Mouse (Mus musculus) neural tube, embryonic 12.5 days (tissue): ENCODE results near the gene Cabp4. TPM values are rescaled to one million over a fixed set of nuclear protein-coding genes. Genes with fewer than 3 reads are reported as not detected.

ENCODE experiments used
- ATAC-seq: fragments of 200-750 bp; cut with Nextera tagmentation; 2 replicates; pipeline ENCODE4 v1.8.0; 2017; ENCODE audit warnings: low read depth, mild to moderate bottlenecking, moderate TSS enrichment, moderate library complexity; ENCODE audit not compliant: low FRiP score
- H3K27ac ChIP-seq: fragments of 300-500 bp; sonication (generic); 2 replicates; pipeline ENCODE4 v1.5.1; 2016
- H3K27me3 ChIP-seq: fragments of 300-500 bp; sonication (generic); replicated peaks from 2 replicates; pipeline ENCODE4 v1.6.1; 2016; ENCODE audit warnings: mild to moderate bottlenecking
- H3K36me3 ChIP-seq: fragments of 300-500 bp; sonication (generic); 2 replicates; pipeline ENCODE4 v1.6.1; 2016; ENCODE audit warnings: mild to moderate bottlenecking
- H3K4me1 ChIP-seq: fragments of 300-500 bp; sonication (generic); 2 replicates; pipeline ENCODE4 v1.6.1; 2016
- H3K4me2 ChIP-seq: fragments of 300-500 bp; sonication (generic); replicated peaks from 2 replicates; pipeline ENCODE4 v1.6.1; 2016; ENCODE audit warnings: mild to moderate bottlenecking
- H3K4me3 ChIP-seq: fragments of 300-500 bp; sonication (generic); 2 replicates; pipeline ENCODE4 v1.5.1; 2016
- H3K9ac ChIP-seq: fragments of 300-500 bp; sonication (generic); 2 replicates; pipeline ENCODE4 v1.6.1; 2016; ENCODE audit warnings: mild to moderate bottlenecking
- H3K9me3 ChIP-seq: fragments of 300-500 bp; sonication (generic); 2 replicates; pipeline ENCODE4 v1.6.1; 2016; ENCODE audit warnings: mild to moderate bottlenecking
- WGBS: fragments of 180-500 bp; shearing (Covaris S2); methylation state at CpG from one replicate; pipeline ENCODE4 v1.1.7; 2016; 5-methylcytosine and 5-hydroxymethylcytosine counted together
- polyA plus RNA-seq: library from polyadenylated mRNA; unstranded; fragments of >200 nt; fragmentation: Nextera tagmentation; extraction: Ambion mirVana; gene quantifications from 2 replicates; pipeline ENCODE4 v1.2.1, GENCODE M21; 2016

Gene Cabp4
- polyA plus RNA-seq, 1 experiment from 2014 or later: 0.13 TPM

DNA sequence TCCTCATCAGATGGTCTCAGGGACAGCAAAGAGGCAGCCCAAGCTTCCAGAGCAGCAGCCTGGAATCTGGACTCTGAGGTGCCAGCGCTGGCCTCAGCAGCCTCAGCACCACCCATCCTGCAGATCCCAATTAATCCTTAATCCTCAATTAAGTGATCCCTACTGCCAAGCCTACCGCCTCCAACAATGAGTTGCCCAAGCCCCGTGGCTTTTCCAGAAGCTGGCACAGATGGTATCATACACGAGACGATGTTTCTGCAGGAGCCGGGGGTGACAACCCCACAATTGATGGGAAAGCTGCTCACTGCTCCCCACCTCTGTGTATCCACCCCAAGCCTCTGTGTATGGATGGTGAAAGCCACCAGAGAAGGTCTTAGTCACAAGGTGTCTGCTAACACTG, 54.7 kb downstream of the Cabp4 start:
- H3K4me2 ChIP-seq: no peak overlapping the region
- ATAC-seq: no peak
- no peak overlapping the region for H3K27ac ChIP-seq
- H3K36me3 ChIP-seq: no peaks in the 10 kb centered on the region
- H3K4me1 ChIP-seq: no peaks in the 10 kb centered on the region
- 83% methylated on average over 6 of the region's 6 CpGs for WGBS
- no peak overlapping the region for H3K9ac ChIP-seq
- no peaks in the 10 kb centered on the region; the same call in 1 of the 2 replicates for H3K27me3 ChIP-seq
- H3K4me3 ChIP-seq: no peak overlapping the region
- no peaks in the 10 kb centered on the region for H3K9me3 ChIP-seq

GRCm38 (mm10) chr19:4088146-4088545, 55.7 kb downstream of the Cabp4 start:
- no peaks in the 10 kb centered on the region for H3K36me3 ChIP-seq
- 56% methylated on average over 5 of the region's 5 CpGs for WGBS

DNA sequence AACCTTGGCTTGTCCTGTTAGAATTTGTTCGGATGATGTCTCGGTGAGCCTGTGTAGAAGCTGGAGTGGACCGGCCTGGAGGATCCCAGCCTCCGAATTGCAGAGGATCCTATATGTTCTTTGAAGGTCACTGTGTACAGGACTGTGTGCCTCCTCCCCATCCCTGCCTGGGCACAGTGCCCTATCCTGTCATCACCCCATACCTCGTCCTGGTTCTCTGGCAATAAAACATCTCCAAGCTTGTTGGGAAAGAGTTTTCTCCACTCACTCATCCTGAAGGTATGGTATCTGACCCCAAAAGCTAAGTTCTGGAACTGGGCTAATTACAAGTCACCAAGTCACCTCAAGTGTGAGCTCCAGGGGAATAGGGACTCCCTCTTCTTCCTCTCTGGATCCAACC, 56.7 kb downstream of the Cabp4 start:
- Histone ChIP-seq H3K27ac (no peak overlapping the region), H3K27me3 (no peaks in the 10 kb centered on the region; the same call in 1 of the 2 replicates), H3K4me3 (no peak overlapping the region), H3K9me3 (no peaks in the 10 kb centered on the region), H3K4me2 (no peak overlapping the region), H3K9ac (no peak overlapping the region), H3K4me1 (no peaks in the 10 kb centered on the region), H3K36me3 (no peaks in the 10 kb centered on the region)
- no peak for ATAC-seq
- 88% methylated on average over 5 of the region's 5 CpGs for WGBS

More at GRCm38 (mm10) chr19:4088146-4088545, 55.7 kb downstream of the Cabp4 start:
- no peak overlapping the region for H3K27ac ChIP-seq
- H3K4me2 ChIP-seq: no peak overlapping the region
- no peaks in the 10 kb centered on the region for H3K4me1 ChIP-seq
- no peaks in the 10 kb centered on the region; the same call in 1 of the 2 replicates for H3K27me3 ChIP-seq
- ATAC-seq: no peak
- no peak overlapping the region for H3K9ac ChIP-seq
- H3K9me3 ChIP-seq: no peaks in the 10 kb centered on the region
- H3K4me3 ChIP-seq: no peak overlapping the region

GRCm38 (mm10) chr19:4086156-4086555, 57.7 kb downstream of the Cabp4 start:
- Histone ChIP-seq H3K4me3 (no peak overlapping the region), H3K27me3 (no peaks in the 10 kb centered on the region; the same call in 1 of the 2 replicates), H3K27ac (no peak overlapping the region), H3K36me3 (no peaks in the 10 kb centered on the region), H3K4me1 (no peaks in the 10 kb centered on the region), H3K9ac (no peak overlapping the region), H3K9me3 (no peaks in the 10 kb centered on the region), H3K4me2 (no peak overlapping the region)
- 94% methylated on average over 15 of the region's 15 CpGs for WGBS
- no peak for ATAC-seq

Other genes with a start within 250 kb of the Cabp4 start
- 19.7 and 22.0 TPM in 2 replicates for gene Tcirg1, start 236.9 kb downstream of the Cabp4 start, polyA plus RNA-seq
- 226 and 234 TPM in 2 replicates for gene Ndufs8, start 231.3 kb downstream of the Cabp4 start, polyA plus RNA-seq
- 0.84 and 0.87 TPM in 2 replicates for gene Aldh3b1, start 214.2 kb downstream of the Cabp4 start, polyA plus RNA-seq
- gene Unc93b1, start 208.8 kb downstream of the Cabp4 start, polyA plus RNA-seq: 8.4 and 11.1 TPM in 2 replicates
- not detected in 2 replicates for gene Aldh3b3, start 185.4 kb downstream of the Cabp4 start, polyA plus RNA-seq
- gene Aldh3b2, start 171.7 kb downstream of the Cabp4 start, polyA plus RNA-seq: 0.65 and 0.68 TPM in 2 replicates
- 2.8 and 3.2 TPM in 2 replicates for gene Acy3, start 157.5 kb downstream of the Cabp4 start, polyA plus RNA-seq
- not detected in 2 replicates for gene Tbx10, start 151.3 kb downstream of the Cabp4 start, polyA plus RNA-seq
- 20.6 and 22.8 TPM in 2 replicates for gene Nudt8, start 143.5 kb downstream of the Cabp4 start, polyA plus RNA-seq
- gene Gm49405, start 143.4 kb downstream of the Cabp4 start, polyA plus RNA-seq: 4.3 TPM in 2 replicates
- 4.5 and 6.0 TPM in 2 replicates for gene Doc2g, start 140.7 kb downstream of the Cabp4 start, polyA plus RNA-seq
- gene Ndufv1, start 131.2 kb downstream of the Cabp4 start, polyA plus RNA-seq: 201 and 209 TPM in 2 replicates
- 349 and 353 TPM in 2 replicates for gene Gstp1, start 106.0 kb downstream of the Cabp4 start, polyA plus RNA-seq
- 1.8 and 2.8 TPM in 2 replicates for gene Gstp2, start 98.0 kb downstream of the Cabp4 start, polyA plus RNA-seq
- not detected in 2 replicates for gene Gstp3, start 84.5 kb downstream of the Cabp4 start, polyA plus RNA-seq
- not detected in 2 replicates for gene Cabp2, start 62.5 kb downstream of the Cabp4 start, polyA plus RNA-seq
- gene Cdk2ap2, start 46.9 kb downstream of the Cabp4 start, polyA plus RNA-seq: 73.6 and 75.9 TPM in 2 replicates
- gene Pitpnm1, start 44.0 kb downstream of the Cabp4 start, polyA plus RNA-seq: 26.2 and 27.8 TPM in 2 replicates
- gene Aip, start 18.2 kb downstream of the Cabp4 start, polyA plus RNA-seq: 67.3 and 69.4 TPM in 2 replicates
- gene Gpr152, start 4.2 kb downstream of the Cabp4 start, polyA plus RNA-seq: not detected in 2 replicates
- gene Coro1b, start 4.6 kb upstream of the Cabp4 start, polyA plus RNA-seq: 128 and 131 TPM in 2 replicates
- gene Ptprcap, start 9.6 kb upstream of the Cabp4 start, polyA plus RNA-seq: 0.92 and 0.94 TPM in 2 replicates
- gene Rps6kb2, start 19.3 kb upstream of the Cabp4 start, polyA plus RNA-seq: 62.3 and 71.7 TPM in 2 replicates
- 3.9 and 4.8 TPM in 2 replicates for gene Carns1, start 31.4 kb upstream of the Cabp4 start, polyA plus RNA-seq
- 1.1 and 1.4 TPM in 2 replicates for gene Tbc1d10c, start 47.3 kb upstream of the Cabp4 start, polyA plus RNA-seq
- 753 and 767 TPM in 2 replicates for gene Ppp1ca, start 48.0 kb upstream of the Cabp4 start, polyA plus RNA-seq
- gene Rad9a, start 57.6 kb upstream of the Cabp4 start, polyA plus RNA-seq: 25.9 and 34.0 TPM in 2 replicates
- 0.87 and 0.95 TPM in 2 replicates for gene Clcf1, start 70.2 kb upstream of the Cabp4 start, polyA plus RNA-seq
- gene AC109138.7, start 70.3 kb upstream of the Cabp4 start, polyA plus RNA-seq: not detected in 2 replicates
- 18.7 and 19.8 TPM in 2 replicates for gene Pold4, start 87.9 kb upstream of the Cabp4 start, polyA plus RNA-seq
- gene Ssh3, start 125.1 kb upstream of the Cabp4 start, polyA plus RNA-seq: 5.9 and 7.0 TPM in 2 replicates
- 18.5 and 19.0 TPM in 2 replicates for gene Ankrd13d, start 139.1 kb upstream of the Cabp4 start, polyA plus RNA-seq
- gene Grk2, start 162.2 kb upstream of the Cabp4 start, polyA plus RNA-seq: 19.7 and 21.2 TPM in 2 replicates